In genomic region chr8:127979180-127980030, GRCm38 (mm10) we compare ENCODE assay signal across 27 mouse cellular contexts.
DNase-seq lines count a peak whose midpoint lies in the region; ATAC-seq lines count a peak whose summit lies in the region.
"Had no signal": no experiment of that assay in that cellular context is flagged by ENCODE, and none has a peak within 500 bp of the region (broad histone marks: within the 10 kb centered on the region; RNA-seq: fewer than 3 reads in every experiment).

No protein-coding gene starts in this region.

- 78% methylated on average over 5 of the region's 5 CpGs for WGBS in heart, embryonic 10.5 days
- 76% methylated on average over 5 of the region's 5 CpGs for WGBS in hindbrain, embryonic 12.5 days

- no peaks in the 10 kb centered on the region for H3K27me3 ChIP-seq in heart, embryonic 10.5 days (ENCODE audit: insufficient read depth, poor library complexity, severe bottlenecking)
- no peaks in the 10 kb centered on the region for H3K27me3 ChIP-seq in hindbrain, embryonic 12.5 days
- H3K27me3 ChIP-seq: forebrain, embryonic 13.5 days; intestine, embryonic 15.5 days had no signal

- no peak for ATAC-seq in hindbrain, embryonic 12.5 days (ENCODE audit: low FRiP score)
- ATAC-seq: forebrain, embryonic 13.5 days; intestine, embryonic 15.5 days; midbrain, embryonic 16.5 days had no signal

- H3K4me2 ChIP-seq in hindbrain, embryonic 12.5 days (replicated peaks) = no peak overlapping the region
- H3K4me2 ChIP-seq: forebrain, embryonic 13.5 days; heart, embryonic 11.5 days; hindbrain, embryonic 14.5 days; intestine, embryonic 15.5 days; lung, embryonic 14.5 days; midbrain, embryonic 11.5 days had no signal

- no peak overlapping the region for H3K4me3 ChIP-seq in heart, embryonic 10.5 days
- no peak overlapping the region for H3K4me3 ChIP-seq in hindbrain, embryonic 12.5 days
- H3K4me3 ChIP-seq: forebrain, embryonic 13.5 days; intestine, embryonic 15.5 days had no signal

- H3K9ac ChIP-seq in hindbrain, embryonic 12.5 days = no peak overlapping the region
- H3K9ac ChIP-seq: forebrain, embryonic 13.5 days; hindbrain, embryonic 14.5 days; intestine, embryonic 15.5 days; liver, embryonic 14.5 days; lung, embryonic 14.5 days had no signal

- H3K27ac ChIP-seq in heart, embryonic 10.5 days = no peak overlapping the region
- H3K27ac ChIP-seq in hindbrain, embryonic 12.5 days = no peak overlapping the region
- H3K27ac ChIP-seq: forebrain, embryonic 13.5 days; hindbrain, embryonic 14.5 days; intestine, embryonic 15.5 days; liver, embryonic 14.5 days had no signal

- peak; percentile 52 for DNase-seq in heart, embryonic 10.5 days (ENCODE audit: low spot score)
- DNase-seq in heart, adult 9 months (ENCODE audit: low spot score in 2 of 2) = no peak
- peak; percentile 11 for DNase-seq in adipocyte (ENCODE audit: low spot score)
- DNase-seq in induced T-regulatory cell, adult 2 months (ENCODE audit: low read depth) = peak; percentile 52
- no peak for DNase-seq in embryo, embryonic 10 days (ENCODE audit: low spot score)
- no peak for DNase-seq in gastrocnemius, adult 18-20 months (ENCODE audit: low spot score)
- DNase-seq: adrenal gland, postnatal 14 days; cerebellum, adult 11-12 months; cerebellum, postnatal 10 days; gastrocnemius, postnatal 36 days; heart, postnatal 36 days; kidney, adult 9 months; kidney, postnatal 10 days; layer of hippocampus, adult 9-11 months; liver; lung, embryonic 14.5 days; lung, postnatal 14 days; right cerebral cortex, postnatal 4 days; thymus, postnatal 4 days had no signal

- no peaks in the 10 kb centered on the region for H3K36me3 ChIP-seq in heart, embryonic 10.5 days
- H3K36me3 ChIP-seq in hindbrain, embryonic 12.5 days = no peaks in the 10 kb centered on the region
- H3K36me3 ChIP-seq: intestine, embryonic 15.5 days had no signal

- no peaks in the 10 kb centered on the region for H3K9me3 ChIP-seq in heart, embryonic 10.5 days
- H3K9me3 ChIP-seq in hindbrain, embryonic 12.5 days (replicated peaks) = no peaks in the 10 kb centered on the region
- H3K9me3 ChIP-seq: forebrain, embryonic 13.5 days; intestine, embryonic 15.5 days had no signal

- H3K4me1 ChIP-seq in heart, embryonic 10.5 days = peaks cover 7% of the 10 kb centered on the region
- no peaks in the 10 kb centered on the region for H3K4me1 ChIP-seq in hindbrain, embryonic 12.5 days
- H3K4me1 ChIP-seq: intestine, embryonic 15.5 days had no signal

Comparison
In these comparisons a context has a peak if more than half of its experiments do, and no peak if none do; other contexts are left out.
1. DNase-seq: peak in heart, embryonic 10.5 days (single experiment), adipocyte (single experiment) and induced T-regulatory cell, adult 2 months (single experiment); none in heart, adult 9 months (0 of 2), embryo, embryonic 10 days (single experiment) and gastrocnemius, adult 18-20 months (single experiment).